ENCODE assay signal across 15 mouse cellular contexts in the genomic region with DNA sequence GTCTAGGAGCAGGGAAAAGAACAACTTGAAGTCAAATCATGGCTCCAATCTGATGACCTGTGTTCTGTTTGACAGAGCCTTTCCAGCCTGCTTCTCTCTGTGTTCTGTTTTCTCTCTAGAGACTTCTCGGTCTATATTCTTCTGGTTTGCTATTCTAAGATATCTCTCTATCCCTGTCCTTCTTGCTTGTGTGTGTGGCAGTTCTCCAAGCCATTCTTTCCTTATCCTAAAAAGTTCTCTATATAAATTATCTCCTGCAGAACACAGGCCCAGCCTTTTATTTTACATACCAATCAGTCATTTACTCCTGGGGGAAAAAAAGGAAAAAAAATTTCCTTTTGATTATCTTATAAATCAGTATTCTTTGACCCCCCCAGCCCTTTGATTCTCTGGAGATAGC.
"Had no signal": no experiment of that assay in that cellular context is flagged by ENCODE, and none has a peak within 500 bp of the region (broad histone marks: within the 10 kb centered on the region; RNA-seq: fewer than 3 reads in every experiment).

No protein-coding gene starts in this region.

- H3K4me3 ChIP-seq: neural tube, embryonic 15.5 days; stomach, embryonic 15.5 days had no signal

- H3K9ac ChIP-seq: neural tube, embryonic 15.5 days; stomach, embryonic 15.5 days had no signal

- DNase-seq: retina, postnatal 1 day; right cerebral cortex, adult 18-20 months; right cerebral cortex, postnatal 14 days; right cerebral cortex, postnatal 25 days; right cerebral cortex, postnatal 4 days; spleen, adult 18-20 months; thymus, adult 18-20 months; thymus, adult 2 months; thymus, postnatal 14 days; thymus, postnatal 25 days; thymus, postnatal 36 days; thymus, postnatal 4 days had no signal

- H3K27ac ChIP-seq: neural tube, embryonic 15.5 days; stomach, embryonic 15.5 days; stomach, postnatal 0 days had no signal

- H3K27me3 ChIP-seq: neural tube, embryonic 15.5 days; stomach, embryonic 15.5 days had no signal

- H3K36me3 ChIP-seq: neural tube, embryonic 15.5 days; stomach, embryonic 15.5 days had no signal

- H3K9me3 ChIP-seq: neural tube, embryonic 15.5 days; stomach, embryonic 15.5 days had no signal

- H3K4me1 ChIP-seq: stomach, embryonic 15.5 days had no signal

- H3K4me2 ChIP-seq: neural tube, embryonic 15.5 days; stomach, embryonic 15.5 days had no signal
